Mouse (Mus musculus): ENCODE data around the gene Mapk6. TPM values are rescaled to one million over a fixed set of nuclear protein-coding genes. Genes with fewer than 3 reads are reported as not detected.

Gene Mapk6
- polyA plus RNA-seq, 1 experiment from 2014 or later: 52.3 TPM

GRCm38 (mm10) chr9:75423683-75424082, 13.9 kb upstream of the Mapk6 start:
- no peak overlapping the region for H3K9ac ChIP-seq (ENCODE audit: low read length)
- whole genome bisulfite sequencing: 62% methylated on average over 5 of the region's 5 CpGs
- H3K9me3 ChIP-seq (ENCODE audit: control insufficient read depth, low read length): no peaks in the 10 kb centered on the region
- ATAC-seq (ENCODE audit: insufficient number of reproducible peaks, insufficient read depth, low FRiP score, low read depth): no peak
- no peak overlapping the region for H3K4me2 ChIP-seq (ENCODE audit: low read length)
- H3K4me1 ChIP-seq (ENCODE audit: control insufficient read depth in 2 of 2, insufficient read depth in 2 of 2, low read length in 2 of 2): peaks cover 10 to 15% of the 10 kb centered on the region in 2 experiments
- H3K27ac ChIP-seq (replicated peaks in 1 of 2; ENCODE audit: control insufficient read depth in 1 of 2, insufficient read depth in 1 of 2, low read depth in 2 of 2, low read length in 2 of 2): no peak overlapping the region
- no peaks in the 10 kb centered on the region for H3K36me3 ChIP-seq (ENCODE audit: control insufficient read depth, insufficient read depth, low read length)
- no peak overlapping the region for H3K4me3 ChIP-seq (ENCODE audit: control insufficient read depth in 1 of 2, insufficient read depth in 1 of 2, low read depth in 1 of 2, low read length in 2 of 2)
- no peaks in the 10 kb centered on the region for H3K27me3 ChIP-seq (ENCODE audit: control insufficient read depth, insufficient read depth, low read length)

- Histone ChIP-seq H3K36me3 (ENCODE audit: control insufficient read depth, insufficient read depth, low read length) (no peaks in the 10 kb centered on the region), H3K4me3 (ENCODE audit: control insufficient read depth in 1 of 2, insufficient read depth in 1 of 2, low read depth in 1 of 2, low read length in 2 of 2) (no peak overlapping the region), H3K27ac (replicated peaks in 1 of 2; ENCODE audit: control insufficient read depth in 1 of 2, insufficient read depth in 1 of 2, low read depth in 2 of 2, low read length in 2 of 2) (no peak overlapping the region), H3K27me3 (ENCODE audit: control insufficient read depth, insufficient read depth, low read length) (no peaks in the 10 kb centered on the region), H3K4me1 (ENCODE audit: control insufficient read depth in 2 of 2, insufficient read depth in 2 of 2, low read length in 2 of 2) (peaks cover under 1 to 1% of the 10 kb centered on the region in 2 experiments; a peak in 3 of 4 replicates), H3K9me3 (ENCODE audit: control insufficient read depth, low read length) (no peaks in the 10 kb centered on the region), H3K4me2 (ENCODE audit: low read length) (no peak overlapping the region), H3K9ac (ENCODE audit: low read length) (no peak overlapping the region)
- ATAC-seq (ENCODE audit: insufficient number of reproducible peaks, insufficient read depth, low FRiP score, low read depth): no peak
- WGBS: 81% methylated on average over 3 of the region's 3 CpGs
These were observed 12.5 kb upstream of the Mapk6 start for GRCm38 (mm10) chr9:75422251-75422691.

- Histone ChIP-seq H3K4me1 (ENCODE audit: control insufficient read depth in 2 of 2, insufficient read depth in 2 of 2, low read length in 2 of 2) (peaks cover 6 to 15% of the 10 kb centered on the region in 2 experiments), H3K4me2 (ENCODE audit: low read length) (no peak overlapping the region), H3K9ac (ENCODE audit: low read length) (no peak overlapping the region), H3K4me3 (ENCODE audit: control insufficient read depth in 1 of 2, insufficient read depth in 1 of 2, low read depth in 1 of 2, low read length in 2 of 2) (no peak overlapping the region), H3K9me3 (ENCODE audit: control insufficient read depth, low read length) (no peaks in the 10 kb centered on the region), H3K36me3 (ENCODE audit: control insufficient read depth, insufficient read depth, low read length) (no peaks in the 10 kb centered on the region), H3K27ac (replicated peaks in 1 of 2; ENCODE audit: control insufficient read depth in 1 of 2, insufficient read depth in 1 of 2, low read depth in 2 of 2, low read length in 2 of 2) (no peak overlapping the region), H3K27me3 (ENCODE audit: control insufficient read depth, insufficient read depth, low read length) (no peaks in the 10 kb centered on the region)
- WGBS: 27% methylated on average over 5 of the region's 5 CpGs
- ATAC-seq (ENCODE audit: insufficient number of reproducible peaks, insufficient read depth, low FRiP score, low read depth): no peak
These were observed 4.4 kb upstream of the Mapk6 start for GRCm38 (mm10) chr9:75414204-75414603.

- H3K9me3 ChIP-seq (ENCODE audit: control insufficient read depth, low read length): no peaks in the 10 kb centered on the region
- H3K4me3 ChIP-seq (ENCODE audit: control insufficient read depth in 1 of 2, insufficient read depth in 1 of 2, low read depth in 1 of 2, low read length in 2 of 2): no peak overlapping the region
- 35% methylated on average over 5 of the region's 5 CpGs for WGBS
- no peaks in the 10 kb centered on the region for H3K36me3 ChIP-seq (ENCODE audit: control insufficient read depth, insufficient read depth, low read length)
- H3K27me3 ChIP-seq (ENCODE audit: control insufficient read depth, insufficient read depth, low read length): no peaks in the 10 kb centered on the region
- ATAC-seq (ENCODE audit: insufficient number of reproducible peaks, insufficient read depth, low FRiP score, low read depth): no peak
- H3K27ac ChIP-seq (replicated peaks in 1 of 2; ENCODE audit: control insufficient read depth in 1 of 2, insufficient read depth in 1 of 2, low read depth in 2 of 2, low read length in 2 of 2): no peak overlapping the region
- no peak overlapping the region for H3K4me2 ChIP-seq (ENCODE audit: low read length)
- H3K4me1 ChIP-seq (ENCODE audit: control insufficient read depth in 2 of 2, insufficient read depth in 2 of 2, low read length in 2 of 2): peaks cover 8 to 15% of the 10 kb centered on the region in 2 experiments
- H3K9ac ChIP-seq (ENCODE audit: low read length): no peak overlapping the region
These were observed 3.4 kb upstream of the Mapk6 start for GRCm38 (mm10) chr9:75413206-75413605.

GRCm38 (mm10) chr9:75411584-75411983, 1.8 kb upstream of the Mapk6 start:
- Histone ChIP-seq H3K27me3 (ENCODE audit: control insufficient read depth, insufficient read depth, low read length) (no peaks in the 10 kb centered on the region), H3K36me3 (ENCODE audit: control insufficient read depth, insufficient read depth, low read length) (no peaks in the 10 kb centered on the region), H3K4me2 (ENCODE audit: low read length) (no peak overlapping the region), H3K9me3 (ENCODE audit: control insufficient read depth, low read length) (no peaks in the 10 kb centered on the region), H3K9ac (ENCODE audit: low read length) (no peak overlapping the region), H3K4me3 (ENCODE audit: control insufficient read depth in 1 of 2, insufficient read depth in 1 of 2, low read depth in 1 of 2, low read length in 2 of 2) (no peak overlapping the region), H3K4me1 (ENCODE audit: control insufficient read depth in 2 of 2, insufficient read depth in 2 of 2, low read length in 2 of 2) (peaks cover 9 to 24% of the 10 kb centered on the region in 2 experiments), H3K27ac (replicated peaks in 1 of 2; ENCODE audit: control insufficient read depth in 1 of 2, insufficient read depth in 1 of 2, low read depth in 2 of 2, low read length in 2 of 2) (no peak overlapping the region)
- WGBS: 65% methylated on average over 9 of the region's 9 CpGs
- ATAC-seq (ENCODE audit: insufficient number of reproducible peaks, insufficient read depth, low FRiP score, low read depth): no peak

GRCm38 (mm10) chr9:75410868-75411487, 1.2 kb upstream of the Mapk6 start:
- Histone ChIP-seq H3K36me3 (ENCODE audit: control insufficient read depth, insufficient read depth, low read length) (no peaks in the 10 kb centered on the region), H3K27me3 (ENCODE audit: control insufficient read depth, insufficient read depth, low read length) (no peaks in the 10 kb centered on the region), H3K9ac (ENCODE audit: low read length) (peak overlapping the region; percentile 96), H3K27ac (replicated peaks in 1 of 2; ENCODE audit: control insufficient read depth in 1 of 2, insufficient read depth in 1 of 2, low read depth in 2 of 2, low read length in 2 of 2) (peak overlapping the region in 1 of 2 experiments; percentile 99; a peak in 1 of 4 replicates), H3K9me3 (ENCODE audit: control insufficient read depth, low read length) (no peaks in the 10 kb centered on the region), H3K4me2 (ENCODE audit: low read length) (peak overlapping the region; percentile 96), H3K4me1 (ENCODE audit: control insufficient read depth in 2 of 2, insufficient read depth in 2 of 2, low read length in 2 of 2) (peaks cover 11 to 30% of the 10 kb centered on the region in 2 experiments), H3K4me3 (ENCODE audit: control insufficient read depth in 1 of 2, insufficient read depth in 1 of 2, low read depth in 1 of 2, low read length in 2 of 2) (no peak overlapping the region)
- 77% methylated on average over 6 of the region's 6 CpGs for WGBS
- no peak for ATAC-seq (ENCODE audit: insufficient number of reproducible peaks, insufficient read depth, low FRiP score, low read depth)

- H3K4me2 ChIP-seq (ENCODE audit: low read length): peak overlapping the region; percentile 96
- no peaks in the 10 kb centered on the region for H3K9me3 ChIP-seq (ENCODE audit: control insufficient read depth, low read length)
- no peaks in the 10 kb centered on the region for H3K27me3 ChIP-seq (ENCODE audit: control insufficient read depth, insufficient read depth, low read length)
- peak; percentile 77 for ATAC-seq (ENCODE audit: insufficient number of reproducible peaks, insufficient read depth, low FRiP score, low read depth)
- peak overlapping the region; percentile 96 for H3K9ac ChIP-seq (ENCODE audit: low read length)
- H3K36me3 ChIP-seq (ENCODE audit: control insufficient read depth, insufficient read depth, low read length): no peaks in the 10 kb centered on the region
- peak overlapping the region; percentile 83 to 88 for H3K4me3 ChIP-seq (ENCODE audit: control insufficient read depth in 1 of 2, insufficient read depth in 1 of 2, low read depth in 1 of 2, low read length in 2 of 2)
- peak overlapping the region; percentile 96 to 99 for H3K27ac ChIP-seq (replicated peaks in 1 of 2; ENCODE audit: control insufficient read depth in 1 of 2, insufficient read depth in 1 of 2, low read depth in 2 of 2, low read length in 2 of 2)
- WGBS: under 1% methylated on average over 90 of the region's 90 CpGs
- peaks cover 11 to 45% of the 10 kb centered on the region in 2 experiments for H3K4me1 ChIP-seq (ENCODE audit: control insufficient read depth in 2 of 2, insufficient read depth in 2 of 2, low read length in 2 of 2)
These were observed 564 bp downstream of the Mapk6 start for GRCm38 (mm10) chr9:75409031-75409851.
